Mouse (Mus musculus) forebrain, embryonic 15.5 days (tissue): ENCODE data around the gene Kif23. TPM values are rescaled to one million over a fixed set of nuclear protein-coding genes. Genes with fewer than 3 reads are reported as not detected.

Source experiments
- ATAC-seq: fragments of 200-750 bp; cut with Nextera tagmentation; replicated peaks from 2 replicates; pipeline ENCODE4 v1.8.0; 2017; ENCODE audit warnings: mild to moderate bottlenecking, moderate TSS enrichment, moderate library complexity
- H3K27ac ChIP-seq: fragments of 300-500 bp; sonication (generic); replicated peaks from 2 replicates; pipeline ENCODE4 v1.5.1; 2015; ENCODE audit warnings: mild to moderate bottlenecking, inconsistent platforms
- H3K27me3 ChIP-seq: fragments of 300-500 bp; sonication (generic); 2 replicates; pipeline ENCODE4 v1.6.1; 2015; ENCODE audit warnings: inconsistent platforms
- H3K36me3 ChIP-seq: fragments of 300-500 bp; sonication (generic); 2 replicates; pipeline ENCODE4 v1.6.1; 2015; ENCODE audit warnings: mild to moderate bottlenecking, inconsistent platforms
- H3K4me1 ChIP-seq: fragments of 300-500 bp; sonication (generic); 2 replicates; pipeline ENCODE4 v1.6.1; 2015; ENCODE audit warnings: inconsistent platforms
- H3K4me2 ChIP-seq: fragments of 300-500 bp; sonication (generic); replicated peaks from 2 replicates; pipeline ENCODE4 v1.6.1; 2015; ENCODE audit warnings: mild to moderate bottlenecking, inconsistent platforms
- H3K4me3 ChIP-seq: fragments of 300-500 bp; sonication (generic); 2 replicates; pipeline ENCODE4 v1.5.1; 2015; ENCODE audit warnings: mild to moderate bottlenecking, inconsistent platforms
- H3K9ac ChIP-seq: fragments of 300-500 bp; sonication (generic); replicated peaks from 2 replicates; pipeline ENCODE4 v1.6.1; 2015; ENCODE audit warnings: mild to moderate bottlenecking, inconsistent platforms
- H3K9me3 ChIP-seq: fragments of 300-500 bp; sonication (generic); 2 replicates; pipeline ENCODE4 v1.6.1; 2016; ENCODE audit warnings: inconsistent platforms
- WGBS: fragments of 180-500 bp; shearing (Covaris S2); methylation state at CpG from one replicate; pipeline ENCODE4 v1.1.7; 2015; ENCODE audit warnings: mixed read lengths; 5-methylcytosine and 5-hydroxymethylcytosine counted together
- polyA plus RNA-seq: library from polyadenylated mRNA; unstranded; fragments of >200 nt; fragmentation: Nextera tagmentation; extraction: Ambion mirVana; gene quantifications from 2 replicates; pipeline ENCODE4 v1.2.1, GENCODE M21; 2015

Gene Kif23
- polyA plus RNA-seq, 1 experiment from 2014 or later, result 40.2 TPM

GRCm38 (mm10) chr9:61909633-61910032, 36.9 kb downstream of the Kif23 start:
- Histone ChIP-seq H3K9me3 (no peaks in the 10 kb centered on the region), H3K4me3 (no peak overlapping the region), H3K27me3 (no peaks in the 10 kb centered on the region), H3K4me2 (no peak overlapping the region), H3K27ac (no peak overlapping the region), H3K9ac (no peak overlapping the region), H3K36me3 (peaks cover 17% of the 10 kb centered on the region), H3K4me1 (peaks cover 19% of the 10 kb centered on the region)
- no peak for ATAC-seq
- WGBS, result 94% methylated on average over 1 of the region's 1 CpGs

GRCm38 (mm10) chr9:61908832-61909407, 37.7 kb downstream of the Kif23 start:
- Histone ChIP-seq H3K4me3 (no peak overlapping the region), H3K4me2 (no peak overlapping the region), H3K36me3 (peaks cover 17% of the 10 kb centered on the region), H3K4me1 (peaks cover 19% of the 10 kb centered on the region), H3K27ac (no peak overlapping the region), H3K9me3 (no peaks in the 10 kb centered on the region), H3K9ac (no peak overlapping the region), H3K27me3 (no peaks in the 10 kb centered on the region)
- whole genome bisulfite sequencing, result 91% methylated on average over 11 of the region's 11 CpGs
- ATAC-seq, result no peak

- ATAC-seq, result no peak
- H3K27ac ChIP-seq, result no peak overlapping the region
- no peak overlapping the region for H3K9ac ChIP-seq
- WGBS, result 82% methylated on average over 3 of the region's 3 CpGs
- no peak overlapping the region for H3K4me3 ChIP-seq
- H3K9me3 ChIP-seq, result no peaks in the 10 kb centered on the region
- peaks cover 15% of the 10 kb centered on the region for H3K4me1 ChIP-seq
- H3K27me3 ChIP-seq, result no peaks in the 10 kb centered on the region
- H3K36me3 ChIP-seq, result peaks cover 17% of the 10 kb centered on the region
- no peak overlapping the region for H3K4me2 ChIP-seq
These were observed 38.2 kb downstream of the Kif23 start for GRCm38 (mm10) chr9:61908341-61908740.

DNA sequence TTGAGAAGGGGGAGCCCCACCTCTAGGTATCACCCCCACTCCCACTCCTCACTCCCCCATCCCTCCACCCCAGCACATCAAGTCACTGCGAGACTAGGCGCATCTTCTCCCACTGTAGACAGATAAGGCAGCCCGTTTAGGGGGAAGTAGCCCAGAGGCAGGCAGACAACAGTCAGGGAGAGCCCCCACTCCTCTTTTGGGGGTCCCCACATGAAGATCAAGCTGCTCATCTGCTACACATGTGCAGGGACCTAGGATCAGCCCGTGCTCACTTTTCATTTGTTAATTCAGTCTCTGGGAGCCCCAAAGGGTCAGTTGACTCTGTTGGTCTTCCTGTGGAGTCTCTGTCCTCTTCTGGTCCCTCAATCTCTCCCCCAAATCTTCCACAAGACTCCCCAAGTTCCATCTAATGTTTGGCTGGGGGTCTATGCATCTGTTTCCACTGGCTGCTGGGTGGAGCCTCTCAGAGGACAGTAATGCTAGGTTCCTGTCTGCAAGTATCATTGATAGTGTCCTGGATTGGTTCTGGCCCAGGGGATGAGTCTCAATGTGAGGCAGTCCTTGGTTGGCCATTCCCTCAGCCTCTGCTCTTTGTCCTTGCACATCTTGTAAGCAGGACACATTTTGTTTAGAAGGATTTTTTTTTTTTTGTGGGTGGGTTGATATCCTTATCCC, 38.8 kb downstream of the Kif23 start:
- peaks cover 9% of the 10 kb centered on the region for H3K4me1 ChIP-seq
- H3K4me3 ChIP-seq, result no peak overlapping the region
- WGBS, result 91% methylated on average over 4 of the region's 4 CpGs

GRCm38 (mm10) chr9:61906912-61907311, 39.7 kb downstream of the Kif23 start:
- ATAC-seq, result no peak
- no peaks in the 10 kb centered on the region for H3K27me3 ChIP-seq
- 64% methylated on average over 10 of the region's 10 CpGs for WGBS
- peaks cover 6% of the 10 kb centered on the region for H3K36me3 ChIP-seq
- no peaks in the 10 kb centered on the region for H3K9me3 ChIP-seq
- H3K9ac ChIP-seq, result no peak overlapping the region
- H3K4me2 ChIP-seq, result no peak overlapping the region
- no peak overlapping the region for H3K4me3 ChIP-seq
- peaks cover 9% of the 10 kb centered on the region for H3K4me1 ChIP-seq
- H3K27ac ChIP-seq, result no peak overlapping the region

More for the DNA sequence above, 38.8 kb downstream of the Kif23 start:
- H3K27me3 ChIP-seq, result no peaks in the 10 kb centered on the region
- H3K9ac ChIP-seq, result no peak overlapping the region
- no peak overlapping the region for H3K4me2 ChIP-seq
- no peak overlapping the region for H3K27ac ChIP-seq
- H3K36me3 ChIP-seq, result peaks cover 15% of the 10 kb centered on the region
- no peaks in the 10 kb centered on the region for H3K9me3 ChIP-seq
- no peak for ATAC-seq

DNA sequence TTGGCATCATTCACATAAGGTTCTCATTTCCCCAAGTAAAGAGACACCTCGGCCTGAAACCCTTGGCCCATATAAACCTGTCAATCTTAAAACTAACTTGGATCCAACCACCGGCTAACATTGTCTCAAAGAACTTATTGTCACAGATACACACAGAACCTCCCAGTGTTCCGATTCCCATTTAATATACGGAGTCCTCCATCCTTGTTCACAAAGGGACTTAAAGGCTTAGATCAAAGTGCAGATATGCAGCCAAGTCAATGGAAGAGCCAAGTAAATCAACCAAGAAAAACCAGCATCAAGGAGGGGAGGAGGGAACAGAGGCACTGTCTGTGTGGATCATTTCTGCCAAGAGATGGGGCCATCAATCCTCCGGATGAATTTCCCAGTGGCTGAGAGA, 41.0 kb downstream of the Kif23 start:
- no peak overlapping the region for H3K4me2 ChIP-seq
- peaks cover 7% of the 10 kb centered on the region for H3K4me1 ChIP-seq
- H3K4me3 ChIP-seq, result no peak overlapping the region
- H3K27me3 ChIP-seq, result peaks cover under 1% of the 10 kb centered on the region; the same call in 1 of the 2 replicates
- no peak for ATAC-seq
- no peaks in the 10 kb centered on the region for H3K9me3 ChIP-seq
- H3K27ac ChIP-seq, result no peak overlapping the region
- no peaks in the 10 kb centered on the region for H3K36me3 ChIP-seq
- H3K9ac ChIP-seq, result no peak overlapping the region
- WGBS, result 68% methylated on average over 5 of the region's 5 CpGs

GRCm38 (mm10) chr9:61904201-61904600, 42.4 kb downstream of the Kif23 start:
- peaks cover 3% of the 10 kb centered on the region; the same call in 1 of the 2 replicates for H3K27me3 ChIP-seq
- no peaks in the 10 kb centered on the region for H3K36me3 ChIP-seq
- H3K4me1 ChIP-seq, result peaks cover 12% of the 10 kb centered on the region
- no peak overlapping the region for H3K4me2 ChIP-seq
- no peak overlapping the region for H3K9ac ChIP-seq
- no peaks in the 10 kb centered on the region for H3K9me3 ChIP-seq
- WGBS, result 71% methylated on average over 7 of the region's 7 CpGs
- no peak for ATAC-seq
- H3K4me3 ChIP-seq, result no peak overlapping the region
- no peak overlapping the region for H3K27ac ChIP-seq

DNA sequence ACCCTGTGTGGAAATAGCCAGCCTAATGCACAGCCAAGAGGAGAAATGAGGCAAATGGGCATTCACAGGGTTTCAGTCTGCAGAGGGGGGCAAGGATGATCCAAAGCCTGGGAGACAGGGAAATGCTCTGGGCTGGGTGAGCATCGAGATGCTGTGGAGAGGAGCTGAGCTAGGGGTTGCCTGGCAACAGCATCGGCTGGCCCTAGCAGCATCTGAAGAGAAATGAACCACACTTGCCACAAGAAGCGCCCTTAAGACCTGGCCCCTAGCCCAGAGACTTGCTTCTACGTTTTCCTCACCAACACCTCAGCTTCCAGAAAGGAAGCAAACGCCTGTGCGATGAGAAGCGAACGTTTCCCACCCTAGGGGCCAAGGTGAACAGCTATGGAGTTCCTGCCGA, 44.1 kb downstream of the Kif23 start:
- Histone ChIP-seq H3K9me3 (no peaks in the 10 kb centered on the region), H3K27ac (no peak overlapping the region), H3K36me3 (no peaks in the 10 kb centered on the region), H3K4me2 (no peak overlapping the region), H3K27me3 (peaks cover 3% of the 10 kb centered on the region; the same call in 1 of the 2 replicates), H3K4me1 (peaks cover 22% of the 10 kb centered on the region), H3K4me3 (no peak overlapping the region), H3K9ac (no peak overlapping the region)
- ATAC-seq, result no peak; the same call in 1 of the 2 replicates
- 39% methylated on average over 9 of the region's 9 CpGs for WGBS

DNA sequence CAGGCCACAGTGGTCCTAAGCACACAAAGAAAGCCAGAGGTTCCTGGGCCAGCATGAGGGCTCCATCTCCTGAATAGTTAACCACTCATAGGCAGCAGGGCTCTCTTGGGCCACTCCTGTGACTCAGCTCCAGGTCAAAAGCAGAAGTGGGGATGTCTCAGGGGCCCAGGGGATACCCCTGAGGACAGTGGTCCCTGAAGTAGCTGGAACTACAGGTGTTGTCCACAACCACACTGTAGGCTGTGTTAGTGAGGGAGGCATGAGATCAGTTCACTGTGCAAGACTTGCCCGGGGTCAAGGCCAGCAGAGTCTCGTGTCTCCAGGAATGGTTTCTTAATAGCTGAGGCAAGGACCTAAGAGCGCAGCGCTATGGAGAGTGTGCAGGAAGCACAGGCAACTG, 45.0 kb downstream of the Kif23 start:
- Histone ChIP-seq H3K9me3 (no peaks in the 10 kb centered on the region), H3K36me3 (no peaks in the 10 kb centered on the region), H3K4me3 (no peak overlapping the region), H3K4me2 (no peak overlapping the region), H3K27me3 (peaks cover 3% of the 10 kb centered on the region; the same call in 1 of the 2 replicates), H3K9ac (no peak overlapping the region), H3K27ac (no peak overlapping the region), H3K4me1 (peaks cover 22% of the 10 kb centered on the region)
- ATAC-seq, result no peak
- WGBS, result 73% methylated on average over 4 of the region's 4 CpGs

DNA sequence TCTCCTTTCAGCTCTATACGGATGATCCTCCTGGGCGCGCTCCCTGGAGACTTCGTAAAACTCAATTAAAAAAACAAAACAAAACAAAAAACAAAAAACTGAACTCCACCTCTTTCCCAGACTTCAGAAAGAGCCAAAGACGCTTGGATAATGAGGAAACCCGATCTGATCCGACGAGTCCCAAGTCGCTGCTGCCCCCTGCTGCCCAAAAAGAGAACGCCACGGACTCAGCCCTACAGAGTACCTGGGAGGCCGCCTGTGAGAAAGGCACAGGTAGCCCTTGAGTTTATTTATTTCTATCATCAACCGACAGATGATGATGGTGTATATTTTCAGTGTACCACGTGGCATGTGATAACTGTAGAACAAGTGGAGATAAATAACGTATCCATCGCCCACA, 46.8 kb downstream of the Kif23 start:
- H3K9ac ChIP-seq, result no peak overlapping the region
- peaks cover 3% of the 10 kb centered on the region; the same call in 1 of the 2 replicates for H3K27me3 ChIP-seq
- 6% methylated on average over 16 of the region's 16 CpGs for WGBS
- peaks cover 22% of the 10 kb centered on the region for H3K4me1 ChIP-seq
- H3K27ac ChIP-seq, result no peak overlapping the region
- no peaks in the 10 kb centered on the region for H3K9me3 ChIP-seq
- peak overlapping the region; percentile 36 for H3K4me2 ChIP-seq
- H3K4me3 ChIP-seq, result no peak overlapping the region
- ATAC-seq, result peak; percentile 72
- H3K36me3 ChIP-seq, result no peaks in the 10 kb centered on the region

- Histone ChIP-seq H3K36me3 (no peaks in the 10 kb centered on the region), H3K9ac (no peak overlapping the region), H3K27me3 (peaks cover 3% of the 10 kb centered on the region; the same call in 1 of the 2 replicates), H3K9me3 (no peaks in the 10 kb centered on the region), H3K27ac (no peak overlapping the region), H3K4me1 (peaks cover 22% of the 10 kb centered on the region), H3K4me2 (no peak overlapping the region), H3K4me3 (no peak overlapping the region)
- 0% methylated on average over 7 of the region's 8 CpGs for WGBS
- ATAC-seq, result peak; percentile 46
These were observed 48.2 kb downstream of the Kif23 start for GRCm38 (mm10) chr9:61898401-61898800.

GRCm38 (mm10) chr9:61895014-61895413, 51.6 kb downstream of the Kif23 start:
- no peak overlapping the region for H3K4me2 ChIP-seq
- no peak overlapping the region for H3K27ac ChIP-seq
- H3K4me3 ChIP-seq, result no peak overlapping the region
- 86% methylated on average over 8 of the region's 8 CpGs for WGBS
- H3K27me3 ChIP-seq, result no peaks in the 10 kb centered on the region; the same call in 1 of the 2 replicates
- H3K4me1 ChIP-seq, result peaks cover 15% of the 10 kb centered on the region
- no peak for ATAC-seq
- no peaks in the 10 kb centered on the region for H3K9me3 ChIP-seq
- H3K9ac ChIP-seq, result no peak overlapping the region
- no peaks in the 10 kb centered on the region for H3K36me3 ChIP-seq
